Mouse (Mus musculus): ENCODE measurements around the gene Bak1.
"Not testable (repeated sequence)": the region's sequence is repeated elsewhere in the genome, so short reads cannot be mapped to it uniquely, and the experiment has no call there.

The Bak1 gene

DNA sequence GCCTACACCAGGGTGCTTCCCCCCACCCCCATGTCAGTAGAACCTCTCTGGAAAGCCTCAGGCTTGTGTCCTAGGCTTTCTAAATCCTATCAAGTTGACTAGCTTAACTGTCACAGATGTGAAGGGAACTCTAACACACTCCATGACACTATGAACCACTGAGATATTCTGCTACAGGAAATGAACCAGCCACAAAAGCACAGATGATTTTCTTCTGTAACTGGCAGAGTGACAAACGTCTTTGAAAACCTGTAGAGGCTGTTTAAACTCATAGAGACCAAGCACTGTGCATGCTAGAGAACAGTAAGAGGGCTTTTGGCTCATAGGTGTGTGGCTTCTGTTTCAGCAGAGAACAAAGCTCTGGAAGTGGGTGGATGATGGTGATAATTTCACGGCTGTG is 47.8 kb downstream of the Bak1 start:
- no peak for DNase-seq (ENCODE audit: low read depth)

DNA sequence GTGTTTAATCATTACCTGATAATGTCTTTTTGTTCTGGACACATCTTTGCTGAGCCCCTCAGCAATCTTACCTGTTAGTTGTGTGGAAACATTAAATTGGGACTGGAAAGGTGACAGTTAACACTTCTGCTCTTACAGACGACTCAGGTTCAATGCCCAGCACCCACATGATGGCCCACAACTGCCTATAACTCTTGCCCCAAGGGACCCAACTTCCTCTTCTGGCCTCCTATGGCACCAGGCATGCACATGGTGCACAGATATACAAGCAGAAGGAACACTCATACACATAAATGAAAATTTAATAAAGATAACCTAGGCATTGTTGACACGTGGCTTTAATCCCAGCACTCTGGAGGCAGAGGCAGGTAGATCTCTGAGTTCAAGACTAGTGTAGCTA is 49.4 kb downstream of the Bak1 start:
- DNase-seq (ENCODE audit: low read depth), result no peak

GRCm38 (mm10) chr17:26977354-26977753 is 51.5 kb downstream of the Bak1 start:
- DNase-seq (ENCODE audit: low read depth), result not testable (repeated sequence)

- peak; percentile 34 for DNase-seq (ENCODE audit: low read depth)
Measured at GRCm38 (mm10) chr17:26975415-26975814, 53.4 kb downstream of the Bak1 start.

DNA sequence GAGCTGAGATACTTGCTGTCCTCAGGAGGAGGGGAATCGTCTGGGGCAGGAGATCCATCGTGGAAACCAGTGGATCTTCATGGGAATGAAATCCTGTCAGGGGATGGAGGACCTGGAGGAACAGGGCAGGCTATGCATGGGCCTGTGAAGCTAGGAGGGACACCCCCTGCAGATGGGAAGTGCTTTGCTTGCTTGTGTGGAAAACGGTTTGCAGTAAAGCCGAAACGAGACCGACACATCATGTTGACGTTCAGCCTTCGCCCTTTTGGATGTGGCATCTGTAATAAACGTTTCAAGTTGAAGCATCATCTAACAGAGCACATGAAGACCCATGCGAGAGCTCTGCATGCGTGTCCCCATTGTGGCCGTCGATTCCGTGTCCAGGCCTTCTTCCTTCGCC is 54.3 kb downstream of the Bak1 start:
- no peak for DNase-seq (ENCODE audit: low read depth)

DNA sequence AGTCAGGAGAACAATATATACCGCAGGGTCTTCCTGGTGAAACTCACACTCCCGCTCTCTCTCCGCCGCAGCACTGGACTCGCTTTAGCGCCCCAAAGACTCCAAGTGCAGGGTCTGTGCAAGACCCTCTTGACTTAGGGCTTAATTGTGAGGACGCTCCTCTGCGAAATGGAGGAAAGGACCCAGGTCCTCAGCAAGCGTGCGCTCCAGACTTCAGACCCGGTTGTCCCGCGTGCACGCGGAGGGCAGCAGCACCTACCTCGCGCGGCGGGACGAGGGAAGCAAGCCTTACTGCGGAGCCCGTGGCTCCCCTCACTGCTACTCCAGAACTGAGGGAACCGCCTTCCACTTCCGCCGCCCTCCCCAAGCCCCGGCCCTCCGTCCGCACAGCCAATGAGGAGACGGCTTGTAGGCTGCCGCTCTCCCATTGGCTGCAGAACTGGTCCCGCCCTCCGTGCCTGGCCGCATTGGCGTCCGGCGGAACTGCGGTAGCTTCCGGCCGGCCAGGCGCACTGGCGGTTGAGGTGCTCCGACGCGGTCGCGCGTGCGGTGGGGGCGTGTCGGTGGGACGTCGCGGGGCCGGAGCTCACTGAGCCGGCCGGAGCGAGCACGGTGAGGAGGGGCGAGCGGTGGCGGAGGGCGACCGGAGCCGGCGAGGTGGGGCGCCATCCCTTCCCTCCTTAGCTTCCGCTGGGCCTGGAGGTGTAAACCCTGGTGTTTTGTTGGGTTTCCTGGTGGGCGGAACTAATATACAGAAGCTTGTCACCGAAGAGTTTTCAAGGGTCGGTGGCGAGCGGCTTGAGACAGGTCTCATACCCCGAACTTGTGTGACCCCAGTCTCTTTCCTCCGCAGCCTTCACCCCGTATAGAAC is 55.9 kb downstream of the Bak1 start, which contains the start of gene Zbtb9:
Gene Zbtb9, plus strand, starts transcription at position 465 of the 872 bp plus-strand sequence.
- DNase-seq (ENCODE audit: low read depth), result peak; percentile 98

DNA sequence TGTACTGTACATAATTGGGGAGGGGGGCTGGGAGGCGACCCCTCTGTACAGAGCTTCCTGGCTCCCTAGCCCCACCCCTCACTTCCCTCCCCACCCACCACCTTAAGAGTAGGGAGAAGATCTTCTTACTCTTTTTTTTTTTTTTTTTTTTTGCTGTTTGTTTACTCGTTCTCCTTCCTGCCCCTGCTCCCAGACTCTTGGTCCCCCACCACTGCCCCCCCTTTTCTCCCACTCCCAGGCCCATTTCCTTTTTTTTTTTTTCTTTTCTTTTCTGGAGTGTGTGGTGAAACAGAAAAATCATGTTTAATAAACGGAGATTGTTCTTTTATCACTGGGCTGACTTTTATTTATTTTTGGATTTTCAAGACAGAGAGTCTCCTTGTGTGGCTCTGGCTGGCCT is 56.7 kb downstream of the Bak1 start:
- no peak for DNase-seq (ENCODE audit: low read depth)

DNA sequence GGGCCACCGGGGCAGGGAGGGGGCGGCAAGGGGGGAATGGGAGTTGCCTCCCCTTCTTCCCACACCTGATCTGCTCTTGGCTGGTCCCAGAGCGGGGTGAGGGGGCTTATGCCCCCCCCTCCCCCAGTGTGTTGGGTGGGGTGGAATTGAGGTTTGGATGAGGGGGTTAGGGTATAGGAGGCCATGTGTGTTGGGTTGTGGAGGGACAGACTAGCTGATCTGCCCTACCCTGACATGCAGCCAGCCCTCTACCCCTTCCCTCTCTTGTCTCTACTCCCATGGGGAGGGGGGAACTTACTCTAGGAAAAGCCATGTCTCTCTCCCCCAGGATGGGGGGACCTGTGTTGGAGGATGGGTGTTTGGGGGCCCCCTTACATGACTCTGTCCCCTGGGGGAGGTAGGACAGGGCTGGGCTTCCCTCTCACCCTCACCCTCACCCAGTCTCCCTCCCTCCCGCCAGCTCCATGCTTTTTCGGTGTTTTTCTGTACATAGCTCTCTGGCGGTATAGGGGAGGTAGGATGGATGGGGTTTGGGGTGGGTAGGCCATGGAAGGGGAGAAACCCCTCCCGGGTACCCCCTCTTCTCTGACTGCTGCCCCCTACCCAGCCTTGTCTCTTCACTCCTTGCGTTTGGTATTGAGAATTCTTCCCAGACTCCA is 57.4 kb downstream of the Bak1 start:
- DNase-seq (ENCODE audit: low read depth), result no peak

DNA sequence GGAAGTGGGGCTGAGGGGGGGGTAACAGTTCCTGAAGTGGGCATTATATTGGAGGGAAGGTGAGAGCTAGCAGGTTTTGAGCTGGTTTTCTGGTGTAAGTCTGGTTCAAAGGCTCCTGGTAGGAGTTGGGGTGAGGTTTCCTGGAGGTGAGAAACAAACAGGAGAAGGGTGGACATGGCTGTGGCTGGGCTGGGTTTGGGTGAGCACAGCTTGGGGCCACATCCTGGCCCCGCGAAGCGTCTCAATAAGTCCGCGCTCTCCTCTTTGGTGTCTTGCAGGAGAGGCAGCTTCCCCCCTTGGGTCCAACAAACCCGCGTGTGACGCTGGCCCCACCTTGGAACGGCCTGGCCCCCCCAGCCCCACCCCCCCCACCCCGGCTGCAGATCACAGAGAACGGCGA is 58.6 kb downstream of the Bak1 start:
- DNase-seq (ENCODE audit: low read depth), result no peak

All from NIH3T3 (cell line).